Mouse (Mus musculus) heart, embryonic 10.5 days (tissue): Measurements from ENCODE around the gene Rnf44. TPM values are rescaled to one million over a fixed set of nuclear protein-coding genes. Genes with fewer than 3 reads are reported as not detected.

Experiments
- DNase-seq: peaks from one replicate; pipeline ENCODE4 v3.0.0-alpha.2; 2017; ENCODE audit warnings: low spot score
- H3K27ac ChIP-seq: fragments of 300-500 bp; sonication (generic); 2 replicates; pipeline ENCODE4 v1.5.1; 2016; ENCODE audit warnings: mild to moderate bottlenecking
- H3K27me3 ChIP-seq: fragments of 300-500 bp; sonication (generic); 2 replicates; pipeline ENCODE4 v1.6.1; 2016; ENCODE audit warnings: mild to moderate bottlenecking; ENCODE audit not compliant: poor library complexity, insufficient read depth, severe bottlenecking
- H3K36me3 ChIP-seq: fragments of 300-500 bp; sonication (generic); 2 replicates; pipeline ENCODE4 v1.6.1; 2016; ENCODE audit warnings: mild to moderate bottlenecking, moderate library complexity
- H3K4me1 ChIP-seq: fragments of 300-500 bp; sonication (generic); 2 replicates; pipeline ENCODE4 v1.6.1; 2016; ENCODE audit warnings: mild to moderate bottlenecking
- H3K4me3 ChIP-seq: fragments of 300-500 bp; sonication (generic); 2 replicates; pipeline ENCODE4 v1.5.1; 2016; ENCODE audit warnings: mild to moderate bottlenecking, moderate library complexity
- H3K9me3 ChIP-seq: fragments of 300-500 bp; sonication (generic); 2 replicates; pipeline ENCODE4 v1.6.1; 2016; ENCODE audit warnings: mild to moderate bottlenecking, moderate library complexity
- WGBS: fragments of 180-500 bp; shearing (Covaris S2); methylation state at CpG from one replicate; pipeline ENCODE4 v1.1.7; 2016; 5-methylcytosine and 5-hydroxymethylcytosine counted together
- polyA plus RNA-seq: library from polyadenylated mRNA; unstranded; fragments of >200 nt; fragmentation: Nextera tagmentation; extraction: Ambion mirVana; gene quantifications from 2 replicates; pipeline ENCODE4 v1.2.1, GENCODE M21; 2016

Rnf44 gene
- polyA plus RNA-seq, 1 experiment from 2014 or later = 96.1 TPM

DNA sequence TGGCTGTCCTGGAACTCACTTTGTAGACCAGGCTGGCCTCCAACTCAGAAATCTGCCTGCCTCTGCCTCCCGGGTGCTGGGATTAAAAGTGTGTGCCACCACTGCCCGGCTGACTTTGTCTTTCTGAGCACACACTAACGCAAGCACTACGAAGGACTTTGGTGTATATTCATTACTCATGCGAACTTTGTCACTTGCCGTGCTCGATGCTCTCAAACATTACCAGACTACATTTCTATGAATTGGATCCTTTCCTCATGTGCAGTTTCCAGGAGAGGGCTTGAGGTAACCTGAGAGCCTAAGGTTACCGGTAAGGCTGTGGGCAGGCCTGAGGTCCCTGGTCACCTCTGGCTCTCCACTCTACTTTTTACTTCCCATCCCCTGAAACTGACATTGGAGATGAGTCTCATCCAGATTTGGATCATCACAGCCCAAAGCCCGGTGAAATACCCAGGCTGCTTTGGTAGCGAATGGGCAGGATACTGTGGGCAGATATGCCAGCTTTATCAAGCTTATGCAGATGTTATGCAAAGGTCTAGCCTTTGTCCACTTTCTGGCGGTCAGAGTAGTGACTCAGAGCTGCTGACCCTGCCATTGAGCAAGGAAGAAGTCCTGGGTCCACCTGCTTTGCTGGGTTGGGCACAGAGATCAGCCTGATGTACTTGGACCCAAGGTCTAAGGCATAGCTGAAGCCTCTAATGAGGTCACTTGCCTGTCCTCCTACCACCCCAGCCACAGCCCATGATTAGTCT, 1.9 kb upstream of the Rnf44 start:
- no peaks in the 10 kb centered on the region for H3K9me3 ChIP-seq

DNA sequence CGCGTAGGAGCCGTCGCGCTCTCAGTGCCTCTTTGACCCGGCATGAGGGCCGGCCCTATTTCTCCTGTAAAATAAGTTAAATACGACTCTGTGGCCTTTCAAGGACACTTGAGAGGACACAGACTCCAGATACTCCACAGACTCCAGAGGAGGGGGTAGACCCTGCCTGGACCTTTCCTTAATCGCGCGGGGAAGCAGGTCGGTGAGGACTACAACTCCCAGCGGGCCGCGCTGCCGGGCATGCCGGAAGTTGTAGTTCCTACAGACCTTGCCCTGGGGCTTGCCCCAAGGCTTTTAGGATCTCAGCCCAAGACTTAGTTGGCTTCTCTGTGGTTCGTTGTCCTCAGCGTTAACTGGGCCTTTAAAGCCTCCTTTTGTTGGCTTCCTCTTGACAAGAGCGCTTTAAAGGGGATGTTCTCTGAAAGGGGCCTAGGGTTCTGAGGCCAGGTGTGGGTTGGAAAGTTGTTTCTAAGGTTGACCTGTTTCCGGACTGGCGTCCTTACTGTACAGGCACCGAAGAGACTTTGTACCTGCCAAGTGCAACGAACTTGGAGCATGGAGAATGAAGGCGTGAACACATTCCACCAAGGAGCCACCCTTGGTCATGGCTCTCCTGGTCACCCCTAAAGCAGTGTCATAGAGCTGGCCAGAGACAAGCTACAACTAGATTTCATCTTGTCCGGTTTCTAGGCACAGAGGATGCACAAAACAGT, 797 bp upstream of the Rnf44 start:
- peaks cover 24% of the 10 kb centered on the region for H3K4me1 ChIP-seq
- H3K36me3 ChIP-seq = no peaks in the 10 kb centered on the region
- H3K9me3 ChIP-seq = no peaks in the 10 kb centered on the region
- H3K27ac ChIP-seq = peak overlapping the region; percentile 92
- 14% methylated on average over 26 of the region's 26 CpGs for WGBS
- DNase-seq = no peak
- H3K4me3 ChIP-seq = peak overlapping the region; percentile 84
- H3K27me3 ChIP-seq = no peaks in the 10 kb centered on the region

More for the DNA sequence above, 1.9 kb upstream of the Rnf44 start:
- peaks cover 24% of the 10 kb centered on the region for H3K4me1 ChIP-seq
- no peaks in the 10 kb centered on the region for H3K27me3 ChIP-seq
- 86% methylated on average over 11 of the region's 11 CpGs for WGBS
- H3K36me3 ChIP-seq = no peaks in the 10 kb centered on the region
- H3K27ac ChIP-seq = no peak overlapping the region
- H3K4me3 ChIP-seq = no peak overlapping the region
- no peak for DNase-seq

- H3K9me3 ChIP-seq = no peaks in the 10 kb centered on the region
- 12% methylated on average over 21 of the region's 21 CpGs for WGBS
- no peaks in the 10 kb centered on the region for H3K36me3 ChIP-seq
- no peak for DNase-seq
- H3K27me3 ChIP-seq = no peaks in the 10 kb centered on the region
- H3K4me3 ChIP-seq = peak overlapping the region; percentile 84
- H3K27ac ChIP-seq = peak overlapping the region; percentile 92
- H3K4me1 ChIP-seq = peaks cover 34% of the 10 kb centered on the region
Observed at GRCm38 (mm10) chr13:54692711-54693557, 773 bp downstream of the Rnf44 start.

DNA sequence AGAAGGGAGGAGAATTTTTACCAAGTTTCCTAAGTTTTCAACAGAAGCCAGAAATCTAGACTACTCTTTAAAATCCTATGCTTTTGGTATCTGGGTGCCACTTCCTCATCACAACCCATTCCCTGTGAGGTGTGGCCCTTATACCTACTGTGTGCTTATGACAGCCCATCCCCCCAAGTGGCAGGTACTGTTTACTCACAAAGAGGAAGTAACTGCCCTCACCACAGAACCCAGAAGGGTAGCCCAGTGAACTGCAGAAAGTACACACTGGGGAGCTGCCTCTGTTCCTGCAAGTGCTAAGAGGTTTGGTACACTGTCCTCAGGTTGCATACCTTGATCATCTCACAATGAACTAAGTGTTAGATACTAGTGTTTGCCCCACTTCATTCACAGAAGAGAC, 2.0 kb downstream of the Rnf44 start:
- H3K4me3 ChIP-seq = peak overlapping the region; percentile 84
- no peaks in the 10 kb centered on the region for H3K27me3 ChIP-seq
- H3K36me3 ChIP-seq = no peaks in the 10 kb centered on the region
- H3K9me3 ChIP-seq = no peaks in the 10 kb centered on the region
- no peak overlapping the region for H3K27ac ChIP-seq
- DNase-seq = no peak
- peaks cover 34% of the 10 kb centered on the region for H3K4me1 ChIP-seq

- no peaks in the 10 kb centered on the region for H3K36me3 ChIP-seq
- H3K9me3 ChIP-seq = no peaks in the 10 kb centered on the region
- no peak for DNase-seq
- no peaks in the 10 kb centered on the region for H3K27me3 ChIP-seq
- no peak overlapping the region for H3K27ac ChIP-seq
- 84% methylated on average over 8 of the region's 8 CpGs for WGBS
- H3K4me1 ChIP-seq = peaks cover 49% of the 10 kb centered on the region
- H3K4me3 ChIP-seq = no peak overlapping the region
Observed at GRCm38 (mm10) chr13:54690151-54690740, 3.5 kb downstream of the Rnf44 start.

DNA sequence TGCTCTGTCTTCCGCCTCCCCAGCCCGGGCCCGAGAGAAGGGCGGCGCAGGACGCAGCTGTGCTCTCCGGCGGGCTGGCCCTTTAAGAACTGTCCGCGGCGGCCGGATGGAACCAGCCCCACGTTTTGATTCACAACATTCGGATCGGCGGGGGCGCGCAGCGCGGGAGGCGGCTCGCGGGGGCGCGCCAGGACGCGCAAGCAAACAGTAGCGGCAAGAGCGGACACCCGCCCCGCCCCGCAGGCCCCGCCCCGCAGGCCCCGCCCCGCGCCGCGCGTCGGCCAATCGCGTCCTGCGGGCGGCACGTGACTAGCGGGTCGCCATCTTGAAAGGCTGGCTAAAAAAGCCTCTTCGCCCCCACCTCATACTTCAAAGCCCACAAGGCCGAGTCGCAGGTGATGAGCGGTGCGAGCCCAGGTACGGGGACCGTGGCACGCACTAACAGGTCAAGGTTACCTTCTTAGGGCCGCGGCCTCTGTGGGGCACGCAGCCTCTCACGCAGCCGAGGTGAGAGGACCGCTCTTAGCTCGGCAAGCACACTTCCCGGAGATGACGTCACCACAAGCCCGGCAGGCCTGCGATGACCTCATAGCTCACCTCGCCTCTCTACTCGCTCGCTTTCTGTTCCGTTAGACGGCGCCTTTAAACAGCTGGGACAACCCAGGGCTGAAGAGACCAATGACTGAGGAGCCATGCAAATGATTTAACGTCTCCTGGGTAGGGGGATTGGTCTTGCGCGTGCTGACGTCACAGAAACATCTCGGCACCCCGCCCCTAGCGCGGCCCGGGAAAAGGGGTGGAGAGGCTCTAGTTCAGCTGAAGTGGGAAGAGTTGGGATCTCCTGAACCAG, 5.9 kb downstream of the Rnf44 start:
- Histone ChIP-seq H3K27me3 (no peaks in the 10 kb centered on the region), H3K27ac (peak overlapping the region; percentile 98), H3K4me3 (peak overlapping the region; percentile 93), H3K9me3 (no peaks in the 10 kb centered on the region), H3K4me1 (peaks cover 54% of the 10 kb centered on the region), H3K36me3 (peaks cover 22% of the 10 kb centered on the region)
- WGBS = under 1% methylated on average over 82 of the region's 82 CpGs
- peak; percentile 98 for DNase-seq

- DNase-seq = peak; percentile 92
- peak overlapping the region; percentile 98 for H3K27ac ChIP-seq
- peaks cover 48% of the 10 kb centered on the region for H3K4me1 ChIP-seq
- 0% methylated on average over 35 of the region's 35 CpGs for WGBS
- no peaks in the 10 kb centered on the region for H3K9me3 ChIP-seq
- H3K36me3 ChIP-seq = peaks cover 29% of the 10 kb centered on the region
- H3K4me3 ChIP-seq = peak overlapping the region; percentile 93
- H3K27me3 ChIP-seq = no peaks in the 10 kb centered on the region
Observed at GRCm38 (mm10) chr13:54687096-54687495, 6.6 kb downstream of the Rnf44 start.

DNA sequence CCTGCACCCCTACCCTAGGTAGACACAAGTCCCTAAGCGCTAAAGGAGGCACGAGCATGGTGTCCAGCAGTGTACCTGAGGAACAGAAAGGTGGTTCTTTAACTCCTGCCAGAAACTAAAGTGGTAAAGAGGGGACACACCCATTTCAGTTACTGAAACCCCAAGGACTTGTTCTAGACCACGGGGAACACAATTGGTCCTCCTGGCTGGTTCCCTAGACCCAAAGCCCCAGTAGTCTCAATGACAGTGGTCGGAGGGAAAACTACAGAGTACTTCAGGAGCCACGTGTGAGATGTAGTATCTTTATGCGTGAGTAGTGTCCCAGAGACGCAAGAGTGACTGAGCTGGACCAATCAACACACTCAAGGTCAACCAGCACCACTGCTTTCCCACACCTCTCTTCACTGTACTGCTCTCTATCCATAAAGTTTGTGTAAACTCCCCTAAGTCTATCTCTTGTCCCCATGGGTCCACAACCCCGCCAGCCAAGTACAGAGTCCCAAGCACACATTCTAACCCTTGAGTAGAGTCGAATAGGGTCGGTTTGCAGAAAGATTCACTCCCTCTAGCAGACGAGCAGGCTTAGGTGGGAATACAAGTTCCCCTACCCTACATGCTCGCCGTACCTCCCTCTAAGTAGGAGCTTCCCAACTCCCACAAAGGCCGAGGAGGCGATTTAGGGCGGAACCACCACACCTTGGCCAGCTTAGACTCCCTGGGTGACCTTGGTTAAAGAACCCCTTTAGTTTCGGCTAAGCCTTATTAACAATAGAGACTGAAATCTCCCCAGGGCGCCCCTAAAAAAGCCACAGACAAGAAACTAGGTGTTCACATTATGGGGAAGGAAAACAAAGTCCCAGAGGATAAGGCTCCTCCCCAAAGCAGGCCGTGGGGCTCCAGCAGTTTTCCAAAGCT, 7.3 kb downstream of the Rnf44 start:
- Histone ChIP-seq H3K4me3 (peak overlapping the region; percentile 93), H3K36me3 (peaks cover 36% of the 10 kb centered on the region), H3K9me3 (no peaks in the 10 kb centered on the region), H3K27me3 (no peaks in the 10 kb centered on the region), H3K27ac (peak overlapping the region; percentile 98), H3K4me1 (peaks cover 49% of the 10 kb centered on the region)
- 7% methylated on average over 19 of the region's 19 CpGs for WGBS
- no peak for DNase-seq

DNA sequence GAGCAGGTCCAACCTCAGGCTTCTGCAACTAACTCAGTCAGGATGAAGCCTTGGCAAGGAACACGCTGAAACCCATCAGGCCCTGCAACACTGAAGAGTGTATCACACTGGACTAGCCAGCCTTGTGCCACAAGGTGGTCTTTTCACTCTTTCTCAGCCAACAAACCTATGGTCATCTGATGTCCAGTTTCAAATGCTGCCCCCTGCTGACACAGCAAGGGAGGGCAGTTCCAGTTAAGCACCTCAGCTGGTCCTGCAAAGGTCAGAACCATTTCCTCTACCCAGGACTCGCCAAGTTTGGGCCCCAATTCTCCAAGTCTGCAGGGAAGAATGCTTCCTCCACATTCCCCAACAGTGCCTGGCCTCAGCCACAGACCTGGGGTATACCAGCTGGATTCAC, 8.5 kb downstream of the Rnf44 start:
- H3K36me3 ChIP-seq = peaks cover 48% of the 10 kb centered on the region

DNA sequence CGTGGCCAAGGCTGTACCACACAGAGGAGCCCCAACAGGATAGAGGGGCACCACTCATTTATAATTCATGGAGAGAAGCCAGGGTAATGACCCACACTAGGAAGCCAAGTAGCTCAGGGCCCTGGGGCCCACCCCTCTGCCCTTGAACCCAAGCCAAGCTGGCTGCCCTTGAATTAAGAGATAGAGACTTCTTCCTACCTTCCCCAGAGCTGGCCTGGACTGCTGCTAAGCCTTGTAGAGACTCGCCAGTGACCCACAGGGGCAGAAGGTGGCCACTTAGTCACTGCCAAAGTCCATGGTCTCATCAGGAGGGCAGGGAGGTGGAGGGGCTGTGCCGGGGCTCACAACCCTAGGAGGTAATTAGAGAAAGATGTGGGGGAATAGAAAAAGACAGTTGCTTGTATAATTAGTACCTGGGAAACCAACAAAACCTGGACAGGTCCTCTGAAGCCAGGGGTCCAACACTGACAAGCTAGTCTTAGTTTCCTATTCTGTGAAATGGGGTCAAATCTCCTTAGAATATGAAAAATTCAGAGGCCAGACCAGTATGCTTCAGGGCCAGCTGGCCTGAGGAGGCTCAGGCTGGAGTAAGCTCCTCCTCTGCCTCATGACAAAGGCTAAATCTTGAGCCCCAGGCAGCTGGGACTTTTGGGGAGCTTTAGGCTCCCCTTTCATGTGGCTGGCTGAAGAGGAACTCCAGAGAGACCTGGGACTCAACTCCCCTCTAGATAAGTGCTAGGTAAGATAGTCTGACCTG, 9.4 kb downstream of the Rnf44 start:
- WGBS = 77% methylated on average over 3 of the region's 3 CpGs
- Histone ChIP-seq H3K4me3 (no peak overlapping the region), H3K4me1 (peaks cover 52% of the 10 kb centered on the region), H3K27ac (0 out of 2 replicates have a peak overlapping the region, but pooled peaks have one; percentile 37), H3K9me3 (no peaks in the 10 kb centered on the region), H3K36me3 (peaks cover 57% of the 10 kb centered on the region), H3K27me3 (no peaks in the 10 kb centered on the region)
- DNase-seq = no peak

More for the DNA sequence above, 8.5 kb downstream of the Rnf44 start:
- Histone ChIP-seq H3K27me3 (no peaks in the 10 kb centered on the region), H3K4me3 (peak overlapping the region; percentile 93), H3K27ac (peak overlapping the region; percentile 24; the same call in 1 of the 2 replicates), H3K4me1 (peaks cover 52% of the 10 kb centered on the region), H3K9me3 (no peaks in the 10 kb centered on the region)
- WGBS = 47% methylated on average over 2 of the region's 2 CpGs
- no peak for DNase-seq
